Comparison of ENCODE assay signal across 22 mouse cellular contexts in genomic region chr4:148274671-148275070, GRCm38 (mm10). TPM values are rescaled to one million over a fixed set of nuclear protein-coding genes. Genes with fewer than 3 reads are reported as not detected.
DNase-seq lines count a peak whose midpoint lies in the region; ATAC-seq and TF ChIP-seq lines count a peak whose summit lies in the region.
"Had no signal": no experiment of that assay in that cellular context is flagged by ENCODE, and none has a peak within 500 bp of the region (broad histone marks: within the 10 kb centered on the region; RNA-seq: fewer than 3 reads in every experiment).

No protein-coding gene starts in this region.

- 66% methylated on average over 3 of the region's 3 CpGs for WGBS in cerebellum, adult 2 months
- WGBS in forebrain, embryonic 15.5 days = 39% methylated on average over 3 of the region's 3 CpGs
- 82% methylated on average over 3 of the region's 3 CpGs for WGBS in forebrain, embryonic 10.5 days

- H3K27ac ChIP-seq in cerebellum, adult 2 months (ENCODE audit: insufficient read depth, low read length) = no peak overlapping the region
- peak overlapping the region; percentile 2; the same call in 1 of the 2 replicates for H3K27ac ChIP-seq in forebrain, embryonic 15.5 days (replicated peaks)
- H3K27ac ChIP-seq in forebrain, embryonic 10.5 days = no peak overlapping the region
- H3K27ac ChIP-seq: embryonic facial prominence, embryonic 13.5 days; embryonic facial prominence, embryonic 15.5 days; forebrain, embryonic 13.5 days had no signal

- no peak overlapping the region for H3K4me3 ChIP-seq in cerebellum, adult 2 months (replicated peaks; ENCODE audit: insufficient read depth, low read depth, low read length)
- no peak overlapping the region for H3K4me3 ChIP-seq in forebrain, embryonic 15.5 days
- no peak overlapping the region for H3K4me3 ChIP-seq in forebrain, embryonic 10.5 days
- H3K4me3 ChIP-seq: embryonic facial prominence, embryonic 13.5 days; embryonic facial prominence, embryonic 15.5 days; erythroblast, embryonic 14.5 days; forebrain, embryonic 13.5 days had no signal

- H3K4me2 ChIP-seq in forebrain, embryonic 15.5 days (replicated peaks) = no peak overlapping the region
- H3K4me2 ChIP-seq: embryonic facial prominence, embryonic 13.5 days; embryonic facial prominence, embryonic 15.5 days; forebrain, embryonic 13.5 days had no signal

- ATAC-seq in forebrain, embryonic 15.5 days (replicated peaks) = no peak
- ATAC-seq: activated CD4-positive, CD25-positive, alpha-beta regulatory T cell, adult 4 months; CD4-positive, CD25-positive, alpha-beta regulatory T cell, adult 4 months; forebrain, embryonic 13.5 days; Patski had no signal

- DNase-seq in cerebellum, postnatal 10 days = peak; percentile 53 to 54
- DNase-seq in cerebellum, adult 2 months = no peak
- no peak for DNase-seq in forebrain, embryonic 10.5 days (ENCODE audit: extremely low spot score, low spot score)
- DNase-seq in brain, embryonic 14.5 days (ENCODE audit: low read depth) = peak; percentile 38
- DNase-seq: adrenal gland, adult 8-10 months; adrenal gland, postnatal 14 days; adrenal gland, postnatal 36 days; B cell, adult 2 months; cerebellum, adult 11 months; cerebellum, adult 18-20 months; cerebellum, adult 9-10 months; cerebellum, postnatal 36 days; embryo, embryonic 11 days had no signal

- no peak for TF ChIP-seq CTCF in cerebellum, adult 2 months (IDR thresholded peaks at IDR 0.05; ENCODE audit: borderline replicate concordance, insufficient read depth, low read depth, low read length)
- TF ChIP-seq CTCF in brain, embryonic 14.5 days (IDR thresholded peaks at IDR 0.05; ENCODE audit: borderline replicate concordance, extremely low read depth, insufficient read depth, insufficient read length) = no peak

- H3K27me3 ChIP-seq in cerebellum, adult 2 months (ENCODE audit: control insufficient read depth, insufficient read depth, low read length) = no peaks in the 10 kb centered on the region
- peaks cover 19% of the 10 kb centered on the region for H3K27me3 ChIP-seq in forebrain, embryonic 15.5 days
- H3K27me3 ChIP-seq in forebrain, embryonic 10.5 days (ENCODE audit: poor library complexity, severe bottlenecking) = peaks cover 68% of the 10 kb centered on the region

- no peak for TF ChIP-seq POLR2A in cerebellum, adult 2 months (IDR thresholded peaks at IDR 0.05; ENCODE audit: borderline replicate concordance, insufficient read depth, low read length)
- TF ChIP-seq POLR2A in brain, embryonic 14.5 days (IDR thresholded peaks at IDR 0.05; ENCODE audit: borderline replicate concordance, extremely low read depth, insufficient read depth, insufficient read length, poor library complexity, severe bottlenecking) = no peak

- peaks cover 15% of the 10 kb centered on the region for H3K36me3 ChIP-seq in forebrain, embryonic 15.5 days
- no peaks in the 10 kb centered on the region for H3K36me3 ChIP-seq in forebrain, embryonic 10.5 days (replicated peaks)
- H3K36me3 ChIP-seq: embryonic facial prominence, embryonic 13.5 days; embryonic facial prominence, embryonic 15.5 days; G1E had no signal

- H3K9me3 ChIP-seq in forebrain, embryonic 15.5 days = no peaks in the 10 kb centered on the region
- H3K9me3 ChIP-seq in forebrain, embryonic 10.5 days = no peaks in the 10 kb centered on the region
- H3K9me3 ChIP-seq: embryonic facial prominence, embryonic 13.5 days; embryonic facial prominence, embryonic 15.5 days; forebrain, embryonic 13.5 days; G1E had no signal

- no peak overlapping the region for H3K9ac ChIP-seq in forebrain, embryonic 15.5 days (replicated peaks)
- H3K9ac ChIP-seq: embryonic facial prominence, embryonic 13.5 days; embryonic facial prominence, embryonic 15.5 days; forebrain, embryonic 13.5 days had no signal

- peaks cover 4% of the 10 kb centered on the region; the same call in 1 of the 2 replicates for H3K4me1 ChIP-seq in cerebellum, adult 2 months (ENCODE audit: control insufficient read depth, insufficient read depth, low read length)
- H3K4me1 ChIP-seq in forebrain, embryonic 15.5 days = peaks cover 54% of the 10 kb centered on the region
- peaks cover 25% of the 10 kb centered on the region for H3K4me1 ChIP-seq in forebrain, embryonic 10.5 days

RNA-seq across cellular contexts. Expression of gene Disp3, which starts 13.1 kb away (rescaled TPM):
- 13.6 and 15.3 TPM in 2 replicates for polyA plus RNA-seq in cerebellum, adult 2 months (2012; rRNA removed)
- polyA plus RNA-seq in forebrain, embryonic 15.5 days (2015; fragmentation: Nextera tagmentation; extraction: Ambion mirVana) = 11.5 and 14.4 TPM in 2 replicates
- 1.2 and 2.1 TPM in 2 replicates for polyA plus RNA-seq in forebrain, embryonic 10.5 days (2016; fragmentation: Nextera tagmentation; extraction: Ambion mirVana)
- 25.2 and 28.4 TPM in 2 replicates for polyA plus RNA-seq in brain, embryonic 14.5 days (2012; rRNA removed)
- polyA plus RNA-seq: activated CD4-positive, CD25-positive, alpha-beta regulatory T cell, adult 4 months; CD4-positive, CD25-positive, alpha-beta regulatory T cell, adult 4 months; erythroblast, embryonic 14.5 days had no signal

Comparison
In these comparisons a context has a peak if more than half of its experiments do, and no peak if none do; other contexts are left out.
1. DNase-seq: peak in cerebellum, postnatal 10 days (2 of 2) and brain, embryonic 14.5 days (single experiment); none in cerebellum, adult 2 months (0 of 2) and forebrain, embryonic 10.5 days (single experiment).